Mouse (Mus musculus) olfactory bulb, adult 2 months (tissue): Measurements from ENCODE around the gene Gm21983.

Experiments used
- CTCF ChIP-seq: fragments of 200-500 bp; IDR thresholded peaks from 2 replicates; pipeline ENCODE4 v1.5.1; 2012; ENCODE audit warnings: low read depth, mild to moderate bottlenecking, low read length, moderate library complexity; ENCODE audit not compliant: insufficient read depth
- POLR2A ChIP-seq: fragments of 200-500 bp; IDR thresholded peaks from 2 replicates; pipeline ENCODE4 v1.6.1; 2012; ENCODE audit warnings: mild to moderate bottlenecking, low read depth, low read length, moderate library complexity; ENCODE audit not compliant: insufficient read depth

DNA sequence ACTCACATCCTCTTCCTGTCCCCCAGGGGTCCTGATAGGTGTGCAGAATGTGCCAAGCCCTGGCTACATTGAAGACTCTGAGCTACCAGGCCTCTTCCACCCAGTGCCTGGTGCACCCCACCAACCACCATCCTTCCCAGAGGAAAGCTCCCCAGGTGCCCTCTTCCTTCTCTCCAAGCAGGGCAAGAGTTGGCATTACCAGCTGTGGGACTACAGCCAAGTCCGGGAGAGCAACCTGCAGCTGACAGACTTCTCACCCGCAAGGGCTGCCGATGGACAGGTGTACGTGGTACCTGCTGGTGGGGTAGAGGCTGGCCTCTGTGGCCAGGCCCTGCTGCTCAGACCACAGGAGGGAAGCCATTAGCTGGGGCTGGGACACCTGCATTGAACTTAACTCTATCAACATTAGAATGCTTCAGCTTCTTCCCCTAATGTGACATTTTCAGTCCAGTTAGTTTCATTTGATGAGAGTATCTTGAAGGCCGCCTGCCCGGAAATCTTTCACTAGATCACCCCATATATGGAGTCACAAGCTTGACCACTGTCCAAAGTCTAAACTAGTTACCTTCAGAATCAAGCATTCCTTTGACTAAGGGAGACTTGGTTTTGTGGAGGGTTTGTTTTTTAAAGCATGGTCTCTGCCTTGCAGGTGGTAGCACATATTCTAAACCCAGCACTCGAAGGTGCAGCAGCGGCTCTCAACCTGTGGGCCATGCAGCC is 23.0 kb upstream of the Gm21983 start:
- TF ChIP-seq CTCF (no peak), POLR2A (no peak)
